Mouse (Mus musculus) ES-CJ7 (cell line): ENCODE measurements around the gene Anks1.
"Not testable (repeated sequence)": the region's sequence is repeated elsewhere in the genome, so short reads cannot be mapped to it uniquely, and the experiment has no call there.

Source experiments
- DNase-seq: peaks from one replicate; pipeline ENCODE4 v3.0.0; 2011; ENCODE audit warnings: low read depth, low spot score

Anks1 gene

DNA sequence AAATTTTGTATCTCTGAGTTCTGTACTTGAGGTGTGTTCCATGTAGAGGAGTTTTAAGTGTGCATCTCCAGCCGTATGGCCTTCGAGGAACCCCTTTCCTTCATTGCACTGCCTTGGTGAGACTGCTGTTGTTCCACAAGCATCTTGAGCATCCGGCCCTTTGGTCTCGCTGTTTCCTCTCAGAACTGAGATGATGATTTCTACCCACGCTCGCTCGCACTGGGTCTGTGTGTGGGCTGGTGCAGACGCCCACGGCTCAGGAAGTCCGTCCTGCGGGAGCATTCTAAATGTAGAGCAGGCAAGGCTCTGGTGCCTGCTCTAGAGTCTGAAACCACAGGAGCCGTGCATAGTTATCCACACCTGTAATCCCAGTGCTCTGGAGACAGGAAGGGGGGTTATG, 88.1 kb downstream of the Anks1 start:
- DNase-seq, result no peak

DNA sequence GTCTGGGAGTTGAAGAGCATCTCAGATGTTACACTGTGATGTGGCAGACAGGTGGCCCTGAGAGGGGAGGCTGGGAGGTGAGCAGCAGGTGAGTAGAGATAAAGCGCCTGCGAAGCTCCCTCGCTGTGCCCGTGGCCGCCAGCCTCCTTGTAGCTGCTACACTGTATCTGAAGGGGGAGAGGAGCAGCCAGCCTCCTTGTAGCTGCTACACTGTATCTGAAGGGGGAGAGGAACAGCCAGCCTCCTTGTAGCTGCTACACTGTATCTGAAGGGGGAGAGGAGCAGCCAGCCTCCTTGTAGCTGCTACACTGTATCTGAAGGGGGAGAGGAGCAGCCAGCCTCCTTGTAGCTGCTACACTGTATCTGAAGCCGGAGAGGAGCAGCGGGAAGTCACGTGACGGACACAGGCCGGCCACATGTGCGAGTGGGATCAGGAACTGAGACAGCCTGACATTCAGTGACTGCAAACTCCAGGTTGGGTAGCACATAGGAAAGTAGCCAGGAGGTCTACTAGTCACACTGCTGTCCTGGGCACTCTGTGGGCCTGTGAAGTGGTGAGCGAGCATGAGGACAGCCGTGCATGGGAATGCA, 90.7 kb downstream of the Anks1 start:
- not testable (repeated sequence) for DNase-seq

DNA sequence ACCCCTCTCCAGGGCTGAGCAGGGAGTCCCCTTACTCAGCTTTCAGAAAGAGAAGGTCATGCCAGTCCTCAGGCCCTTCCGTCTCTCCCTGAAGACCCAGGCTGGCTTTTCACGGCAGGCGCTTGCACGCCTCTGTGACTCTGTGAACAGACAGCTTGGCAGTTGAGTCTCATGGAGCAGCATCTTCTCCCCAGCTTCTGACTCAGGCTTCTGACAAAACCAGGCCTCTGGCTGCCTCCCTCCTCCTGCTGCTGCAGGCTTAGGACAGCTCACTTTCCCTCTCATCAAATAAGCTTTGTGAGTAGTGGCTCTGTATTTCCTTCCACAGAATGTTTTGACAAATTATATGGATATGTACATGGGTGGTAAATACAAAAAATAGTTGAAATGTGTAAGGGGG, 91.3 kb downstream of the Anks1 start:
- DNase-seq, result no peak

DNA sequence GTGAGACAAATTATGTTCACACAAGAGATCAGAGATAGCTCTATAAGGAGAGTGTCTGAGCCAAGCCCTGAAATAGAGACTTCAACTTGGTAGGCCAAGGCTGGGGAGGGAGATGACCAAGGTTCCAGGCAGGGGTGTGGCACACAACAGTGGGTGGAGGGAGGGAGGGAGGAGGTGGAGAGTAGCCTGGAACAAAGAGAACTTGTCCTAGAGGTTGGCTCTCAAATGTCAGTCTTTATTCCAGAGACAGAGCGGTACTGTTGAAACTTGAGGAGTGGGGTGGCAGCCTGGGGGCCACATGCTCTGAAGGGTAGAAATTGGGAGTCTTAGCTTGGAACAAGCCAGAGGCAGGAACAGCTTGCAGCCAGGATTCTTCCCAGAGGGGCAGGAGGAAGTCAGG, 91.7 kb downstream of the Anks1 start:
- peak; percentile 49 for DNase-seq

DNA sequence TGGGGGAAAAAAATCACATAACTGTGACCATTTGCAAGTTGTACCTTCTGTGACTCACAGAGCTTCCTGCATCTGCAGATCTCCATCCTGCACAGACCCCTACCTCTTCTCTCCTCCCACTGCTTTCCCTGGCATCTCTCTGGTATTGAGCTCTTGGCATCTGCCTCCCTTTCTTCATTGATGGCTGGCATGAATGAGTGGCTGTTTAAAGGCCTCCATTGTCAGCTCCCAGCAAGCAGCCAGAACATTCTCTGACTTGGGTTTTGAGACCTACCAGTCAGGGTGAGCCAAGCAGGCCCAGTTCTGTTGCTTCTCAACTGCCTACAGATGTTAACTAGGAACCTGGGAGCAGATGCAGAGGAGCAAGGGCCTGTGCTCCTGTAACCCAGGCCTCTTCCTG, 96.3 kb downstream of the Anks1 start:
- DNase-seq, result no peak

DNA sequence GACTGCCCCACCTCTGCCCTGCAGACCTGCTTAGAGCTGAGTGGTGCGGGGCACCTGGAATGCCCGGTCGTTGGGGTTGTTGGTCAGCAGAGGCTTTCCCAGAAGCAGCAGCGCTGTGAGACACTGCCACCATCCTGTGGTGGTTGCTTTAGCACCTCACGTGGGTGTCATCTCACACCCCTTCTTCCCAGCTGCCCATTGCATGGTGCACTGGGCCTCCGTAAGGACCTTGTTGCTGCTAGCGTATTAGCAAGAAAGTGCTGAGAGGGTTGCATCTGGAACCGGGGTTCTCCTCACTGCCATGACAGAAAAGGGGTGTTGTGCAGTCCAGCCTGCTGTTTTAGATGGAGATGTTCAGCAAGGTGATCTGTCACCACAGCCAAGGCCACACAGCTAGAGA, 97.1 kb downstream of the Anks1 start:
- DNase-seq, result no peak

DNA sequence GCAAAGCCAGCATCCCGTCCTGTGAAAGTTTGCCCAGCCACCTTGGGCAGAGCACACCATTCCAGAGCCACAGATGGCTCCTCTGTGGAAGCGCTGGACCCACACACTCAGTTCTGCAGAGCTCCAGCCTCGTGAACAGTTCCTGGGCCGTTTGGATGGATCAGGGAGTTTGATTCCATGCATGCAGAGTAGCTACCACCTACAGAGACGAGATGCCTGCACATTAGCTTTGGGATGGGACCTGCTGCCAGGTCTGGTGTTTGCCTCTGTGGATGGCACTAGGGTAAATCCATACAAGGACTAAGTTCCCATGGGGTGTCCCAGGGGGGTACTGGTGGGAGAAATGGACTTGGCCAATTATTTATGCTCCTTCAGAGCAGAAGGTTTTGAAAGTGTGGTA, 97.5 kb downstream of the Anks1 start:
- DNase-seq, result no peak

DNA sequence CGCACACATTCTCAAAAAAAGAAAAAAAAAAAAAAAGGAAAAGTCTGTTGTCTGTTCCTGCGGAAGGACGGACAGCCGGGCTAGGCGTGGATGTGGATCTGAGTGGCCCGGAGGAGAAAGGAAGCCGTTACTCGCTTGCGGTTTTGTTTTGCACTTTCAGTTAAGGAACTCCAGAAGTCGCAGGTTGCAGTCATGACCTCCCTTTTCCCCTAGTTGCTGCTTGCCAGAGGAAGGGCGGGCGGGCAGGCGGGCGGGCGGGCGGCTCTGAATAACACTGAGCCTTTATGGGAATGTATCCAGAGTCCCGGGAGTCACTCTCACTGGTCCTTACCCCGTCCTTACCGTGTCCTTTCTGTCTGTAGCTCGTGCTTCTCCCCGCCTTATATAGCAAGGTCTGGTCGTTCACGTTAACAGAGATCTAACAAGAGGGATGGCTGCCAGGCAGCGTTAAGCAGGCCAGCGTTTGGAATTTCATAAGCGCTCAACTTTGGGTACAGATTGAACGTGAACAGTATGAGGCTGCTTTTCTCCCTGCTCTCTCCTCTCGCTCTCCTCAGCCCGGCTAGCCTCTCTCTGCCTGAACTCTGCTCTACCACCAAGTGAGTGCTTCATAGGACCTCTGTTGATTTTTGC, 98.2 kb downstream of the Anks1 start:
- DNase-seq, result no peak

DNA sequence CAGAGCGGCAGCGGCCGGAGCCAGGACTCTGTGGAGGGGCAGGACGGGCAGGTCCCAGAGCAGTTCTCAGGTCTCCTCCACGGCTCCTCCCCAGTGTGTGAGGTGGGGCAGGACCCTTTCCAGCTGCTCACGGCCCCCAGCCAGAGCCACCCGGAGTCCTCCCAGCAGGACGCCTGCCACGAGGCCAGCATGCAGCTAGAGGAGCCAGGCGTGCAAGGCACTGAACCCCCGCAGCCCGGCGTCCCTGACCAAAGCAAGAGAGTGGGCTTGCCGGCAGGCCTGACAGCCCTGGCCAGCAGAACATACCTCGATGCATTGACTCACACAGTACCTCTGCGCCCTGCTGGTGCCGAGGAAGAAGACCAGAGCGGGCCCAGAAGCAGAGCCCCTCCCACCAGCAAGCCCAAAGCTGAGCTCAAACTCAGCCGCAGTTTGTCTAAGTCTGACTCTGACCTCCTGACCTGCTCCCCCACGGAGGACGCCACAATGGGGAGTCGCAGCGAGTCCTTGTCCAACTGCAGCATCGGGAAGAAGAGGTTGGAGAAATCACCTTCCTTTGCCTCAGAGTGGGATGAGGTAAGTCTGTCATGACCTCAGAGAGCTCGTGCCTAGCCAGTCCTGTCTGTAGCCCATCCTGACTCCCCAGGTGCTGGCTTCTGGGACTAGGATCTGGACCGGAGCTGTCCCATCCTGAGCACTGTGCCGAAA, 98.9 kb downstream of the Anks1 start:
- no peak for DNase-seq

DNA sequence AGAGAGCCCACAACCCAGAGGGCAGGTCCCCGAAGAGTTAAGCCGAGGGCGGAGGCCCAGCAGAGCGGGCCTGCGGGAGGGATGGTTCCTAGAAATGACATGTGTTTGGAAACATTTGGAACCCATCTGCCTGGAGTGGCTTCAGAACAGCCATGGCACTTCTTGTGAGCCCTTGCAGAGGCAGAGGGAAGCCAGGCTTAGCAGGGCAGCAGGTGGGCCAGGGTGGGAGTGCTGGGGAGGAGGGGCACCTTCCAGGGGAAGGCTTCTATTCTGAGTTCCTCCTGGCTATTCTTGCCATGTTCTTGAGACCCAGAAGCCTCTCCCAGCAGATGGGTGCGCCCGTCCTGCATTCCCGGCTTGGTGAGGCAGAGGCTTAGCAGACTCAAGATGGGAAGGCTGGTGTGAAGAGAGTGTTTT, 99.5 kb downstream of the Anks1 start:
- no peak for DNase-seq

DNA sequence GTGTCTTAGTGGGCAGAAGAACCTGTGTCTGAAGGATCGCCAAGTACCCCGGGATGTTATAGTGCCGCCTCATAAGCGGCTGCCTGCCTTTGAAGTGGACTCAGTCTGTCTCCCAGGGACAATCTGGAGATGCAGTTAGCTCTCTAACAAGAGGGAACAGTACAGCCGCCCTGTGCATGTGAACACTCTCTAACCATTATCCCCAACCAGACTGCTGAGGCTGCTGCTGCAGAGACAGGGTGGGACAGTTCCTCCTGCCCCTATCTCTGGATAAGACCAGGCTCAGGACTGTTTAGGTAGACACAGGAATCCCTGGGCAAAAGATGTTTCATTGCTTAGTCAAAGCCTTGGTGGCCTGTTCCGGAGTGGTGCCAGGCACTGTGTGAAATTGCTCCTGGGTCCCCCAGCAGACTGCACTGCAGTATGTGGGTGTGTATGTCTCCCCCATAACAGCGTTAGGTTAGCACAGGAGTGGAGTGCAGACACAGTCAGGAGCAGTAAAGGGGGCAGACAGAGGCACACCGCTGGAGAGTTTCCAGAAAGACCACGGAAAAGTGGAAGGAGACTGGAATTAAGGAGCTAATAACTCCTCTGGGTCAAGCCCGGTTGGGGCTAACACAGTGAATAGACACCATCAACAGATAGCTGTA, 100.1 kb downstream of the Anks1 start:
- no peak for DNase-seq

DNA sequence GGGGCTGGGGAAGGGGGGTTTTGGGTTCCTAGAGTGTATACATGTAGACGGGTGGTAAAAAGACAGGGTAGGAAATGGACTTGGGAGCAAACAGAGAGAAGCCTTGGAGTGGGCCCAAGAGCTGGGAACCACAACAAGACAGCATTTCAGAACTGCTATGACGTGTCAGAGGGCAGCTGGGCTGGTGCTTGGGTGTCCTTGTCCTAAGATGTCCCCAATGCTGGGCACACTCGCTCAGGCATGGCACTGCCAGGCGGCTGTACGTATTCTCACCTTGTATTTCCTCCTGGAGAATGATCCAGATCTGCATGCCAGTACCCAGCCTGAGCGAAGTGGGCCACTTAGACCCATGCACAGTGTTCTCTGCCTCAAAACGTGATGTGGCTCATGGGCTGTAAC, 100.6 kb downstream of the Anks1 start:
- DNase-seq, result no peak

DNA sequence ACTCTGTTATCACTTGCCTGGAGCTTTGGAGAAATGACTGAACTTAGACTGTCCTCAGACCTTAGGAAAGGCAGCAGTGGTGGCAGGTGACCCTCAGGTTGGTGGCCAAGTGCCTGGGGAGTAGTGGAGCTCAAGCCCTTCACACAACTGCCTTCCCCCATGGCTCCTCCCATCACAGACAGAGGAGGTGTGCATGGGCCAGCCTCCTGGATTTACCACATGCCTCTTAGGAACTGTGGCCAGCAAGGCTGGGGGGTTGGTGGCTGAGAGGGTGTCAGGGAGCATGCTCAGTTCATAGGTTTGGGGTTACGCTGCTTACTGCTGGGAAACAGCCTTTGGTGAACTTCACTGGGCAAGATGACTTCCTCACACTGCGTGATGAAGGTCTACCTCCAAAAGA, 101.8 kb downstream of the Anks1 start:
- no peak for DNase-seq

DNA sequence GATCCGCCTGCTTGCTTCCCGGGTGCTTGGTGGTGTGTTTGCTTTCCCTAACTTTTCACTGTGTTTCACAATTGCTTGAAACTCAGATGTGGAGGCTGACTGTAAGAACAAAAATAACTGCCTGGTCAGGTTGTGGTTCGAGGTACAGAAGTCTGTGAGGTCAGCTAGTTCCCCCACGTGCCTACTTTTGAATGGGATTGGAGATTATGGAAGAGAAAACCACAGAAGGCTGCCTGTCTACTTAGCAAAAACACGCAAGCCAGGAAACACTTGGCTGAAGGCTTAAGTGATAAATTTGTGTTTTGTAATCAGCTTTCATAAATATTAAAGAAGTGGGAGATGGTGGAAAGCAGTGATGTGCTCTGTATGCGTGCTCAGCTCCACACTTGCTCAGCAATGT, 103.7 kb downstream of the Anks1 start:
- no peak for DNase-seq

DNA sequence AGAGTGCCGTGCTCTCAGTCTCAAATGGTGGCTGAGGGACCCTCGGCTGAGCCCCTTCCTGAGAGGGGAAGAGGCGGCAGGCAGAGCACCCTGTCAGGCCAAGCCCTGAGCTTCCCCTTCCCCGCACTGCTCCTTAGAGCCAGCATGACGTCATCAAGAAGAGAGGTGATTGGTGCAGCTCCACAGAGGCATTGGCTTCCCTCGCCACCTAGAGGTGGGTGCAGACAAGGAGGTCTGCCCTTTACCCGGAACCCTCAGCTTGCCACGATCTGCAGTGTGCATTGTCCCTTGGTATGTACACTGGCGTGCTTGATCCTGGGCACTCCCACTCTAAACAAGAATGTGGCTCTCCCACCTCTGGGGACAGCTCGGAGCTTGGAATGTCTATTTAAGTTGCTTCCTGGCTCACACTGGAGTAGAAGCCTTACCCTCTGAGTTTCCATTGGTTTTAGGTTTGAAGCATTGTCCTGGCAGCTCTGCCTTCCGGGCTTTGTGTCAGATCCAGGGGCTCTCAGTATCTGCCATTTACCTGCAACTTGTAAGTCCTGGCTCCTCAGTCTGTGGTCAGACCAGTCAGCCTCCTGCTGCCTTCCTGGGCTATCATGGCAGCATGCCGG, 104.3 kb downstream of the Anks1 start:
- peak; percentile 92 for DNase-seq

DNA sequence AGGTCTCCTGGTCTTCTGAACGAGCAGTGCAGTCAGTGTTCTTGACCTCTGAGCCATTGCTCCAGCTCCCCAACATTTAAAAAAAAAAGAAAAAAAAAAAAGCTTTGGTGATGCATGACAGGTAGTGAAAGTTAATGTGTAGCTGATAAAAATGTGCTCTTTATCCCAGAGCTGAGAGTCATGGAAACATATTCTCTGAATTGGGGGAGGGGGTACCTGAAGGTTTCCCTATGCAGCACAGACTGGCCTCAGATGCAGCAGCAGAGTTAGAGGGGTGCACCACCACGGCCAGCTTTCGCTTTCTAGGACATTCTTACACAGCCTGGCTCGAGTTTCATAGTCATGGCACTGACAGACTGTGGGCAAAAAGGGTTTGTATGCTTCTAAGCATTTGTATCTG, 105.3 kb downstream of the Anks1 start:
- no peak for DNase-seq

DNA sequence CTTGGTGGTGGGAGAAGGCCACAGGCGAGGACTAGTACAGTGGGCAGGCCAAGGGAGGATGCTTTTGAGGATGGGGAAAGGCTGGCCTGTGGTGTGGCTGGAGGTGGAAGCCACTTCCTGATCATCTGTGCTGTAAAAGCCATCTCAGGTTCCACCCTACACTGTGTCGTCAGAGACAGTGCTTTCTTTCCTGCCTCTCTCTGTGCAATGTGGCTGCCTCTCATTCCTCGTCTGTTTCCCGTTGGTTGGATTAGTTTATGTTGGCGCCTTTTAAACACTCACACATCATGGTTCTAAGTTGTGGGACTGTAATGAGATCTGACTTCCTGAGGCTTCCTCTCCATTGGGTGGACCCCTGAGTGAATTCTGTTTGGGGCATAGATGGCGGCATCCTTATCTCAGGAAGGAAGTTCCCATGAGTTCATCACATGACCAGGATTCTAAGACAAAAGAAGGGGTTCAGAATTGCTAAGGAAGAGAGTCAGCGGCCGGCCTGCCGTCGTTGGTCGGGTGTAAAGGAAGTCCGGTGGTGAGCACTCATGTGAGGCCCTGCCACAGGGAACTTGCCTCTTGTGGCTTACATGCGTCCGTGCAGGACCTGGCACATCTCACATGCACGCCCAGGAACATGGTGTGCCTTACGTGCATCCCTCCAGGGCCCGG, 106.1 kb downstream of the Anks1 start:
- no peak for DNase-seq

DNA sequence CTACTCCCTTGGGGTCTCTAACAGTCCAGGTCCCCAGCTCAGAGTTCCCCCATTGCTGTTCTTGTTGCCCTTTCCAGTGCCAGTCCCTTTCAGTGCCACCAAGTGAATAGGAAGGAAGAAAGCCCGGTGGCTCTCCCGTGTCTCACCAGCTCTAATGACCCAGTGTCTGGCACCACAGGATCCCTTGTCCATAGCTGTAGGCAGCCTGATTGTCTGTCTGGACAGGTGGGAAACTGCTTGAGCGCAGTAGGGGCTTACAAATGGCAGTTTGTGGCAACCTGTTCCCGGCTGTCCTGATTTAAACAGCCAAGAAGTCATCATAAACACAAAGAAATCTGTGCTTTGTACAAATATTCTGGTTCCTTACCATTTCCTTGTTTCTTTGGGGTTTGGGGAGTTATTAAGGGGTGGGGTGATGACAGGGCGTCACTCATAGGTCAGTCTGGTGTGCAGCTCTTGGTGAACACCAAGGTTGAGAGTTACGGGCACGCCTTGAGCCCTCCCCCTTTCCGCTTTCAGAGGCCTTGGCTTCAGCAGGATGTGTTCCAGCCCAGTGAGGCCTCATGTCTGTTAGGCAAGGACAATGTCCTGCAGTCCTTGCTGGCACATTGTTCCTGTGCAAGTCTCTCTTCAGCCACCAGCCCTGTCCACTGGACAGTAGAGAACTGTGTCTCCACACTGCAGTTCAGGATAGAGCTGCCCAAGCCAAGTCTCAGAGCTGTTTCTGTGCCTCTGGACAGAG, 107.1 kb downstream of the Anks1 start:
- DNase-seq, result no peak

DNA sequence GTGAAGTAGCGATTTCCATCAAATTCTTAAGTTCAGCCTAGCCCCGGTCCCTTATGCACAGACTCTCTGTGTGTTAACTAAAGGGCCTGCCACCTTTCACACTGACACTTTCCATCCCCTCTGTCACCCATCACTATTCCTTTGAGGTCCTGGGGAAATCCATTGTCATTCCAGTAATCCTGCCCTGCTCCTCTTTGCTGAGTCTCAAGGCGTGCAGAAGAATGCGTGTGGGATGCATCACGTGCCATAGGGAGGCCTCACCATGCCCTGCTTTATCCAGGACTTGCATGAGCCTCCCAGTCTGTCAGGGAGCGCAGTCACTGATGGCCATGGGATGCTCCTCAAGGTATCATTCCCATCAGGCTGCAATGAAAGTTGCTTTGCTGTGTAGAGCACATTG, 109.2 kb downstream of the Anks1 start:
- peak; percentile 37 for DNase-seq

DNA sequence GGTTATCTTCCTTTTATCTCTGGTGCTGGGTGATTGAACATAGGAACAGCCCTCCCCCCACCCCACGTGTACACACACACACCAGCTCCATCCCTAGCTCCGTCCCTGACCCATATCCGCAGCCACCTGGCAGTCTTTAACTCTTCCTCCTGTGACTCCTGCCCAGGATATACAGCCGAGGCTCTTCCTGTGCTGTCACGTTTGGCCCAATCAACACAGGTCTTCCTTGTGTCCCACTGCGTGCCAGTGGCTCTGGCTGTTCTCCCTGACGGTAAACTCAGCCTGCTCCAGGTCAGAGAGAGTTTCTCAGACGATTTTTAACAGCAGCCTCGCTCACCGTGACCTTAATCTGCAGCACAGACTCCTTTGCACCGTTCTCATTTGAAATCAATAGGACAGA, 109.7 kb downstream of the Anks1 start:
- DNase-seq, result no peak
